Mouse (Mus musculus): ENCODE results near the gene Cfb.
A peak's percentile ranks its signal among the peaks of the same experiment; 100 is the strongest.
"Not testable (repeated sequence)": the region's sequence is repeated elsewhere in the genome, so short reads cannot be mapped to it uniquely, and the experiment has no call there.

Gene Cfb

GRCm38 (mm10) chr17:34862416-34863081 is at the start of gene Cfb:
Gene Cfb (minus strand): TSS chr17:34862518.
- no peak for DNase-seq (ENCODE audit: low spot score)

GRCm38 (mm10) chr17:34911945-34912351 is 49.6 kb upstream of the Cfb start:
- DNase-seq (ENCODE audit: low spot score): peak; percentile 52

- no peak for DNase-seq (ENCODE audit: low spot score)
These were observed 48.7 kb upstream of the Cfb start for GRCm38 (mm10) chr17:34910982-34911381.

- no peak for DNase-seq (ENCODE audit: low spot score)
These were observed 40.6 kb upstream of the Cfb start for GRCm38 (mm10) chr17:34902895-34903294.

GRCm38 (mm10) chr17:34901948-34902347 is 39.6 kb upstream of the Cfb start:
- not testable (repeated sequence) for DNase-seq (ENCODE audit: low spot score)

- not testable (repeated sequence) for DNase-seq (ENCODE audit: low spot score)
These were observed 38.5 kb upstream of the Cfb start for GRCm38 (mm10) chr17:34900826-34901225.

- DNase-seq (ENCODE audit: low spot score): no peak
These were observed 37.5 kb upstream of the Cfb start for GRCm38 (mm10) chr17:34899890-34900243.

- DNase-seq (ENCODE audit: low spot score): peak; percentile 38
These were observed 37.0 kb upstream of the Cfb start for GRCm38 (mm10) chr17:34899053-34899889.

GRCm38 (mm10) chr17:34898706-34899052 is 36.4 kb upstream of the Cfb start:
- DNase-seq (ENCODE audit: low spot score): no peak

GRCm38 (mm10) chr17:34898160-34898586 is 35.9 kb upstream of the Cfb start, which contains the start of the genes C2 and Ehmt2:
Gene C2 (minus strand): TSS chr17:34898265.
Gene Ehmt2 (plus strand): TSS chr17:34898469.
- DNase-seq (ENCODE audit: low spot score): peak; percentile 77

GRCm38 (mm10) chr17:34897373-34898159 is 35.2 kb upstream of the Cfb start:
- DNase-seq (ENCODE audit: low spot score): no peak

GRCm38 (mm10) chr17:34896366-34896765 is 34.0 kb upstream of the Cfb start:
- no peak for DNase-seq (ENCODE audit: low spot score)

- DNase-seq (ENCODE audit: low spot score): no peak
These were observed 33.4 kb upstream of the Cfb start for GRCm38 (mm10) chr17:34895724-34896123.

GRCm38 (mm10) chr17:34894801-34895530 is 32.6 kb upstream of the Cfb start:
- DNase-seq (ENCODE audit: low spot score): peak; percentile 50

- peak; percentile 89 for DNase-seq (ENCODE audit: low spot score)
These were observed 31.8 kb upstream of the Cfb start for GRCm38 (mm10) chr17:34894074-34894597.

- DNase-seq (ENCODE audit: low spot score): no peak
These were observed 30.9 kb upstream of the Cfb start for GRCm38 (mm10) chr17:34893072-34893824.

- no peak for DNase-seq (ENCODE audit: low spot score)
These were observed 29.1 kb upstream of the Cfb start for GRCm38 (mm10) chr17:34891377-34891776.

- DNase-seq (ENCODE audit: low spot score): no peak
These were observed 27.9 kb upstream of the Cfb start for GRCm38 (mm10) chr17:34890074-34890743.

GRCm38 (mm10) chr17:34887942-34888341 is 25.6 kb upstream of the Cfb start:
- DNase-seq (ENCODE audit: low spot score): no peak

GRCm38 (mm10) chr17:34885615-34886014 is 23.3 kb upstream of the Cfb start:
- no peak for DNase-seq (ENCODE audit: low spot score)

Measured in ovary, postnatal 10 days (tissue).